Mouse (Mus musculus): Measurements from ENCODE around the gene Gm10375. TPM values are rescaled to one million over a fixed set of nuclear protein-coding genes. Genes with fewer than 3 reads are reported as not detected.
"Not testable (repeated sequence)": the region's sequence is repeated elsewhere in the genome, so short reads cannot be mapped to it uniquely, and the experiment has no call there.

Gene Gm10375
- not detected in 2 replicates for polyA plus RNA-seq (2015; fragmentation: Nextera tagmentation; extraction: Ambion mirVana)

- H3K9ac ChIP-seq (replicated peaks); H3K27ac ChIP-seq (ENCODE audit: low read depth); H3K4me3 ChIP-seq (ENCODE audit: low read depth, low read length); H3K27me3 ChIP-seq (ENCODE audit: insufficient read depth, low read length); ATAC-seq; H3K4me1 ChIP-seq (ENCODE audit: insufficient read depth); DNase-seq; H3K36me3 ChIP-seq (replicated peaks; ENCODE audit: insufficient read depth, low read length); H3K9me3 ChIP-seq (ENCODE audit: low read length); H3K4me2 ChIP-seq (ENCODE audit: low read depth, low read length): not testable (repeated sequence)
Measured at GRCm38 (mm10) chr14:43607913-43608312, at the start of gene Gm10375. TSS of gene Gm10375 (minus strand) at chr14:43608013.

- not testable (repeated sequence) for H3K4me2 ChIP-seq (ENCODE audit: low read depth, low read length); H3K27me3 ChIP-seq (ENCODE audit: insufficient read depth, low read length); DNase-seq; H3K4me1 ChIP-seq (ENCODE audit: insufficient read depth); H3K9me3 ChIP-seq (ENCODE audit: low read length); ATAC-seq; H3K36me3 ChIP-seq (replicated peaks; ENCODE audit: insufficient read depth, low read length); H3K27ac ChIP-seq (ENCODE audit: low read depth); H3K9ac ChIP-seq (replicated peaks); H3K4me3 ChIP-seq (ENCODE audit: low read depth, low read length)
- WGBS (ENCODE audit: insufficient replicate concordance): 45% methylated on average over 1 of the region's 2 CpGs
Measured at GRCm38 (mm10) chr14:43579046-43579445, 28.8 kb downstream of the Gm10375 start, which contains the start of gene Gm17654. TSS of gene Gm17654 (minus strand) at chr14:43579146.

GRCm38 (mm10) chr14:43577969-43578368 is 29.8 kb downstream of the Gm10375 start:
- not testable (repeated sequence) for H3K4me2 ChIP-seq (ENCODE audit: low read depth, low read length); H3K27me3 ChIP-seq (ENCODE audit: insufficient read depth, low read length); H3K9me3 ChIP-seq (ENCODE audit: low read length); DNase-seq; H3K4me1 ChIP-seq (ENCODE audit: insufficient read depth); H3K36me3 ChIP-seq (replicated peaks; ENCODE audit: insufficient read depth, low read length); H3K9ac ChIP-seq (replicated peaks); H3K4me3 ChIP-seq (ENCODE audit: low read depth, low read length); H3K27ac ChIP-seq (ENCODE audit: low read depth); ATAC-seq
- 72% methylated on average over 3 of the region's 4 CpGs for WGBS (ENCODE audit: insufficient replicate concordance)

Other genes with a start within 250 kb of the Gm10375 start
- not detected in 2 replicates for gene Gm8138, start 191.7 kb downstream of the Gm10375 start, polyA plus RNA-seq (2015; fragmentation: Nextera tagmentation; extraction: Ambion mirVana)
- not detected in 2 replicates for gene Gm5799, start 64.4 kb downstream of the Gm10375 start, polyA plus RNA-seq (2015; fragmentation: Nextera tagmentation; extraction: Ambion mirVana)
- gene Gm17654, start 28.9 kb downstream of the Gm10375 start, polyA plus RNA-seq (2015; fragmentation: Nextera tagmentation; extraction: Ambion mirVana): not detected in 2 replicates
- not detected in 2 replicates for gene Gm8165, start 69.2 kb upstream of the Gm10375 start, polyA plus RNA-seq (2015; fragmentation: Nextera tagmentation; extraction: Ambion mirVana)
- 0.47 and 0.54 TPM in 2 replicates for gene Gm7324, start 89.8 kb upstream of the Gm10375 start, polyA plus RNA-seq (2015; fragmentation: Nextera tagmentation; extraction: Ambion mirVana)
- not detected in 2 replicates for gene Gm16506, start 119.5 kb upstream of the Gm10375 start, polyA plus RNA-seq (2015; fragmentation: Nextera tagmentation; extraction: Ambion mirVana)
- gene Gm6526, start 139.9 kb upstream of the Gm10375 start, polyA plus RNA-seq (2015; fragmentation: Nextera tagmentation; extraction: Ambion mirVana): not detected in 2 replicates
- not detected in 2 replicates for gene Gm8180, start 176.7 kb upstream of the Gm10375 start, polyA plus RNA-seq (2015; fragmentation: Nextera tagmentation; extraction: Ambion mirVana)